Mouse (Mus musculus) gastrocnemius, adult 8-10 months (tissue): ENCODE results near the gene Rgs14. TPM values are rescaled to one million over a fixed set of nuclear protein-coding genes. Genes with fewer than 3 reads are reported as not detected.

Experiments used
- DNase-seq, 2 experiments: peaks; one replicate each; pipeline ENCODE4 v3.0.0; 2022; ENCODE audit warnings: low spot score in 2 of 2
- total RNA-seq, 4 experiments: library from RNA; stranded (reverse); gene quantifications; 2 replicates each; pipeline ENCODE4 v1.2.4; 2022

Gene Rgs14
- total RNA-seq, 4 experiments from 2014 or later = 0.29 to 0.35 TPM; not detected in 2

DNA sequence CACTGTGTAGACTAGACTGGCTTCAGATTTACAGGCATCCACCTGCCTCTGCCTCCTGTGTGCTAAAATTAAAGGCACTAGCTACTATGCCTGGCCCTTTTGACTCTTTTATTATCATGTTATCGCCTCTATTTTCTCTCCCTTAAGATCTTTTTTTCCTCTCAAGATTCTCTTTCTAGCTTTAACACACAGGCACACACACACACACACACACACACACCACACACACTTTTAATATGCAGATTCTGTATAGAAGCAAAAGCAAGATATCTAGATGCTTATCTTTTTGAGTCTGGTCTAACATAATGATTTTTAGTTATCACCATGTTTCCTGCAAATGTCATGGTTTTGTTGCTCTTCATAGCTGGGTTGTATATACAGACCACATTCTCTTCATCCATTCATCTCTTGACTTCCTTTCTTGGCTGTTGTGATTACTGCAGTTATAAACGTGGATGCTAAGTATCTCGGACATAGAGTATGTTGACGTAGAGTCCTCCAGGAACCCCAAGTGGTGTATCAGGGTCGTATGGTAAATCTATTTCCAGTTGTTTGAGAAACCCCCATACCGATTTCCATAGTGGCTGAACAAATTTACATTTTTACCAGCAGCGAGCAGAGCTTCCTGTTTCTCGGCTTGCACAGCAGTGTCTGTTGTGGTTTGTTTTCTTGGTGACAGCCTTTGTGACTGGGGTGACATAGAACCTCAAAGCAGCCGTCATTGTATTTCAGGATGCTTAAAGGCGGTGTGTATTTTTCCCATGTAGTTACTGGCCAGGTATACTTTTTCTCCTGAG is 62.6 kb downstream of the Rgs14 start:
- no peak for DNase-seq

Other genes with a start within 250 kb of the Rgs14 start
- not detected for gene Gm17617, start 236.2 kb upstream of the Rgs14 start, total RNA-seq
- gene Fgfr4, start 217.1 kb upstream of the Rgs14 start, total RNA-seq = 1 to 10 TPM in 3 of 4 experiments, under 1 TPM in 1; 0.62 to 1.4 (median 1.4) TPM
- 10 to 100 TPM; 43.6 to 62.2 (median 47.4) TPM for gene Nsd1, start 159.9 kb upstream of the Rgs14 start, total RNA-seq
- 10 to 100 TPM; 12.6 to 19.7 (median 16.9) TPM for gene Prelid1, start 49.2 kb upstream of the Rgs14 start, total RNA-seq
- 10 to 100 TPM; 32.0 to 37.3 (median 34.5) TPM for gene Rab24, start 47.8 kb upstream of the Rgs14 start, total RNA-seq
- not detected for gene Mxd3, start 39.9 kb upstream of the Rgs14 start, total RNA-seq
- gene Lman2, start 6.9 kb upstream of the Rgs14 start, total RNA-seq = 10 to 100 TPM; 32.5 to 39.6 (median 34.6) TPM
- gene Slc34a1, start 28.5 kb downstream of the Rgs14 start, total RNA-seq = not detected
- gene Pfn3, start 45.5 kb downstream of the Rgs14 start, total RNA-seq = not detected
- gene F12, start 57.1 kb downstream of the Rgs14 start, total RNA-seq = not detected
- gene Grk6, start 75.3 kb downstream of the Rgs14 start, total RNA-seq = 1 to 10 TPM; 6.9 to 9.7 (median 9.4) TPM
- gene Prr7, start 94.5 kb downstream of the Rgs14 start, total RNA-seq = under 1 TPM in 2 of 4 experiments, not detected in 2; 0.20 to 0.39 TPM
- gene Dbn1, start 118.4 kb downstream of the Rgs14 start, total RNA-seq = 1 to 10 TPM; 2.9 to 4.0 (median 3.4) TPM
- 100 to 1,000 TPM; 476 to 539 (median 493) TPM for gene Pdlim7, start 143.9 kb downstream of the Rgs14 start, total RNA-seq
- 1 to 10 TPM in 1 of 4 experiments, under 1 TPM in 3; 0.61 to 1.1 (median 0.79) TPM for gene Dok3, start 159.6 kb downstream of the Rgs14 start, total RNA-seq
- gene Ddx41, start 166.9 kb downstream of the Rgs14 start, total RNA-seq = 10 to 100 TPM in 1 of 4 experiments, 1 to 10 TPM in 3; 8.3 to 12.2 (median 9.2) TPM
- 10 to 100 TPM in 3 of 4 experiments, 1 to 10 TPM in 1; 7.8 to 14.0 (median 10.1) TPM for gene Fam193b, start 201.4 kb downstream of the Rgs14 start, total RNA-seq
- gene Tmed9, start 204.0 kb downstream of the Rgs14 start, total RNA-seq = 10 to 100 TPM; 54.1 to 64.0 (median 60.1) TPM
- 1 to 10 TPM; 4.8 to 5.8 (median 5.1) TPM for gene B4galt7, start 230.2 kb downstream of the Rgs14 start, total RNA-seq